Mouse (Mus musculus): ENCODE data around the gene Pcnx.

Gene Pcnx

DNA sequence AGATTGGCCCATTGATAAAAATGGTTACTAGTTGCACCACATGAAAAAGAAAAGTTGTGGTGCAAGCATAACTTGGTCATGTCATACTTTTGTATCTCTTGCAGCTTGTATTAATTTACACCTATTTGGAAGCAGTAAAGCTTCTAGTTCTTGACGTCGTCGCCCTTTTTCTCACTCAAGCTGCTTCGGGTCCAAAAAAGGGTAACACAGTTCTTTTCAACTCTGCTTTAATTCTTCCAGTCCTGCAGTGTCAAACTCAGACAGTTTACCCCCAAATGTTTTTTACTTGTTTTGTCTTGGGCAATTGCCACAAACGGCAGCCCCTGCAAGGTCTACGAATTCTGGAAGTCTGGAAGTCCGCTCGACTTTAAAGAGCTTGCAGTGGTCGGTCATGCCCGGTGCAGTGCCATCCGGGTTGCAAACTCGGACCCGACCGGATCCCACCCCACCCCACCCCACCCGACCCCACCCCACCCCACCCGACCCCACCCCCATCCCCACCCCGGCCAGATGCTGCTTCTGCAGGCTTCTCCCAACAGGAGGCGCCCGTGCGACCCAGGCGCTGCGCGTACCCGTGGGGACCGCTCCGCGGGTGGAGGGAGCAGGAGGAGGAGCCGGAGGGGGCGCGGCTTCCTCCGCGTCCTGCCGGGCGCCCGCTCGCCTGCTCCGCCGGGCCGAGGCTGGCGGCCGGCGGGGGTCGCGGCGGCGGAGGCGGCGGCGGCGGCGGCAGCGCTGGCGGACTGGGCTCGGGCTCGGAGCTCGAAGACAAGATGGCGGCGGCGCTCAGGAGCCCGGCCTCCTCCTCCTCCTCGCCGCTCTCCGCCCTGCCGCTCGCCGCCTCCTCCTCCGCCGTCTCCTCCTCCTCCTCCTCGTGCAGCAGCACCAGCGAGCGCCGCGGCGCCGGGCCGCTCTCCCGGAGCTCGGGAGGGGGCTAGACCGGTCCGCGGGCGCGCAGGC is at the start of gene Pcnx:
Gene Pcnx (plus strand): TSS at position 673 of the 957 bp plus-strand sequence.
- peak; percentile 85 to 89 for DNase-seq (ENCODE audit: low spot score in 2 of 2)

DNA sequence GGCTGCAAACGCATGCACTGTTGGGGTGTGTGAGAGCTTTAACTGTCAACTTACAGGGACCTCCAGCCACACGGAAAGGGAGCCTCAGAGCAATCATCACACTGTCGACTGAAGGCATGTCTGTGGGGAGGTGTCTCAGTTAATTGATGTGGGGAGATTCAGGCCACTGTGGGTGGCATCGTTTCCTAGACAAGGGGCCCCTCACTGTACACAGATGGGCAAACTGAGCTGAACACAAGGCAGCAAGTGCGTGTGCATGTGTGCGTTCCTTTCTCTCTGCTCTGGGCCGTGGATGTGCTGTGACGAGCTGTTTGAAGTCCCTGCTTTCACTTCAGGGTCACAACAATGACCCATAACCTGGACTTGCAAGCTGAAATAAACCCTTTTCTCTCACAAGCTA is 49.4 kb upstream of the Pcnx start:
- no peak for DNase-seq (ENCODE audit: low spot score in 2 of 2)

DNA sequence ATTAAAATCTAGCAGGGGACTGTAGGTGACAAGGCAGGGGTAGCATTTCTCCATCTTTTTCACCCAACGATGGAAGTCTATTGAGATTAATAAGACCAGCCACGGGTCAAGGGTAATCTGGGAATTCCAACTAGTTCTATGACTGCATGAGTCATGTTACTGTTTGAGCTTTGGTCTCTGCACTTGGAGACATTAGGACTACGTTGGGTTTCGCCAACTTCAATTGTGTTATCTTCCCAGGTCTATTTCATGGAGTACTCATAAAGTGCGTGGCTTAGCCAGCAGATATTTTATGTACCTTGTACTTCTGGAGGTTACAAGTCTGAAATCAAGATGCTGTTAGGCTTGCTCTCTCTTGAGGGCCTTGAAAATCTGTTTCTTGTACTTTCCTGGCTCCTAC is 45.1 kb upstream of the Pcnx start:
- DNase-seq (ENCODE audit: low spot score in 2 of 2): no peak

DNA sequence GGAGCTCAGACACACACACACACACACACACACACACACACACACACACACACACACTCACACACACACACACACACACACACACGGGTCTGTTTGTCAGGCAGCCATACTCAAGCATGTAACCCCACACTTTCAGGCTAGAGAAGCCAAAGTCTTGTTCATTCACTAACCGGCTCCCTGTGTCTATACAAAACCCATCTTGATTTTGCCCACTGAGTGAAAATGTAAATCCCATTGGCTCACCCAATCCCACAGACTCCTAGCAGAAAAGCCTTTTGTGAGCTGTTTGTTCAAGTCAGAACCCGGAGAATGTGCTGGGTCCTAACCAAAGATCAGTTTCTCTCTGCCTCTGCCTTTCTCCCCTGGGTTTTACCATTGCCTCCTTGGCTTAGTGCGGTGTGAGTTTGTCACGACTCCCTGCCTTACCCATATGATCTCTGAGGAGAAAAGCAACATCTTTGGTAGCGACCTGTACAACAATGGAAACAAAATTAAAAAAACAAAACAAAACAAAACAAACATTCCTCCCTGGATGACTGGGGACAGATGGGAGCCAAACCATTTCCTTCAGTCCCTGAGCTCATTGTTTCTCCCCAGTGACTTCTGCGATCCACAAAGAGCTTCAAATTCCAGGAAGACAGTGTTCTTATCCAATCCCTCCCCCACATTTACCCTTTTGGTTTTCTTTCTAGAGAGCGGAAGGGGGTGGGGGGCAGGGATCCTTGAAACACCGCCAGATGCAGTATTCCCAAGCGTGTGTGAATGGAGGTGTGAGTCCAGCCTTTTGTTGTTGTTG is 43.3 kb upstream of the Pcnx start:
- peak; percentile 25 to 53 for DNase-seq (ENCODE audit: low spot score in 2 of 2)

DNA sequence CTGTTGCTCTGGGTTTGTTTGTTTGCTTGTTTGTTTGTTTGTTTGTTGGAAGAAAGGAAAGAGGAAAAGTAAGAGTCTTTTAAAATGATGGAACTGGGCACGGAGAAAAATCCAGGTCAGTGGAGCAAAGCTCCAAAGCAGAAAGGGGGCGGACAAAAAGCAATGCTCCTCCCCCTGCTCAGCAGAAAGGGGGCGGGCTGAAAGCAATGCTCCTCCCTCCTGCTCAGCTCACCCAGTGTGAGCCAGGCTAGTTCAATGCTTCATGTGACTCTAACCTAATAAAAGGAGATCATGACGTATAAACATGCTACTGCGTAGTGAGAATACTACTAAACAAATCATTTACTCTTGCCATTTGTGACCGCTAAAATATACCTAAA is 42.7 kb upstream of the Pcnx start:
- no peak for DNase-seq (ENCODE audit: low spot score in 2 of 2)

DNA sequence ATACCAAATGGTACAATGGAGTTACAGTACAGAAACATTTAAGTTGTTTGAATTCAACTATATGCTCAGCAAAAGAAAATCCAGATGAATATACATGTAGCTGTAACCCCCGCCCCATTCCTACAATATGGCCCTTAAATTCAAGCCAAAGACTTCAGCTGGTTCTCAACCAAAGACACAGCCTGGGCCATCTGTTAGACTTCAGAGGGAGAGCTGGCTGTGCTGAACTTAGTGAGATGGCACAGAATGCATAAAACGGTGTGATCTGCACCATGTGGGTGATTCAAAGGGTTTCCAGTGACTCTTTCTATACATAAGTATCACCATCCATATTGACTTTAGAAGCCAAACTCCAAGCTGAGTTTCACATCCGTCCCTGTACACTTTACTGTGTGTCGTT is 39.1 kb upstream of the Pcnx start:
- no peak for DNase-seq (ENCODE audit: low spot score in 2 of 2)

DNA sequence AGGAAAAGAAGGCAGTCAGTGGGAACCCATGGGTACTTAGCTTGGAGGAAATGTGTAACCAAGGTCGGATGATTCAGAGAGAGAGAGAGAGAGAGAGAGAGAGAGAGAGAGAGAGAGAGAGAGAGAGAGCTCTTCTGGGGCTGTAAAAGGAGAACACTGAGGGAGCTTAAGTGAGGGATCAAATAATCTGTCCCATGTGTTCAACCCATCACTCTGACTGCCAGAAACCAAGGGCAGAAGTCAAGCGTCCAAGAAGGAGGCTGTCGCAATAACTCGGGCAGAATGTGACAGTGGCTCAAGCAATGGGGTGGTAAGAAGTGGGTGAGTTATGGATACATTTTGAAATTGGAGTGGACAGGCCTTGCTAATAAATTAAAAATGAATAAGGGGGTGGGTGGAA is 37.6 kb upstream of the Pcnx start:
- DNase-seq (ENCODE audit: low spot score in 2 of 2): no peak

DNA sequence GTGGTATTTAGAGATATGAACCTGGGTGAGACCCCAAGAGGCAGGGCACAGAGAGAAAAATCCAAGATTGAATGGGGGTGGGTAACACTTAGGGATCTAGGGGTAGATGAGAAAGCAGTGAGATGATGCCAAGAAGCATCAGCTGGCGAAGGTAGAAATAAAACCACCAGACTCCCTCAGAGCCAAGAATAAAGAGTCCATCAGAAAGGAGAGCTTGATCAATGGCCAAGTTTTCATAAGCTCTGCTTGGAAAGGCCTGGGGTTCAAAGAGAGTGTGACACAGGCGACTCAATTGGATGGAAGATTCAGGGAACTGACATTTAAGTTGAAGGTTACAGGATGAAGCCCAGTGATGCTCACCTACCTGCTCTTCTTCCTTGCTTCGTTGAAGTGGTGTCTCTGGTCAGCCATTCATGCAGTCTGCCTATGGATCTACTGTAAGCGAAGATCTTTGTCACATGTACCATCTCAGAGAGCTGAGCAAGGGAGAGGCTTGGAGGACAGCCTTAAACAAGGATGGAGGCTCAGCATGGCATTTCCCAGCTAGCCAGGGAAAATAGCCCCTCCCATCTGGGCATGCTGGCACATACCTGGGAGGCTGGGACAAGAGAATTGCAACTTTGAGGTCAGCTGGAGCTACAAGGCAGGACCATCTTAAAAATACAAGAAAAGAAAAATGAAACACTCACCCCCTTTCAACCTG is 36.9 kb upstream of the Pcnx start:
- DNase-seq (ENCODE audit: low spot score in 2 of 2): no peak

DNA sequence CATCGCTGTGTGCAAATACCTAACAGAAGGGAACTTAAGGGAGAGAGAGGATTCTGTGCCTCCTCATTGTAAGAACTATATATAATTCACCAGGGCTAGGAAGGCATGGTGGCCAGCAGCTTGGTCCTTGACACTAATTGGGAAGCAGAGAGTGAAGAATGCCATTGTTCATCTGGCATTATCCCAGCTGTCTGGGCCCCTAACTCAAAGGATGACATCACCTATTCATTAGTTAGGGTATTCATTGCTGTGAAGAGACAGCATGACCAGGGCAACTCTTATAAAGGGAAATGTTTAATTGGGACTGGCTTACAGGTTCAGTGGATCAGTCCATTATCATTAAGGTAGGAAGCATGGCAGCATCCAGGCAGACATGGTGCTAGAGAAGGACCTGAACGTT is 31.5 kb upstream of the Pcnx start:
- no peak for DNase-seq (ENCODE audit: low spot score in 2 of 2)

DNA sequence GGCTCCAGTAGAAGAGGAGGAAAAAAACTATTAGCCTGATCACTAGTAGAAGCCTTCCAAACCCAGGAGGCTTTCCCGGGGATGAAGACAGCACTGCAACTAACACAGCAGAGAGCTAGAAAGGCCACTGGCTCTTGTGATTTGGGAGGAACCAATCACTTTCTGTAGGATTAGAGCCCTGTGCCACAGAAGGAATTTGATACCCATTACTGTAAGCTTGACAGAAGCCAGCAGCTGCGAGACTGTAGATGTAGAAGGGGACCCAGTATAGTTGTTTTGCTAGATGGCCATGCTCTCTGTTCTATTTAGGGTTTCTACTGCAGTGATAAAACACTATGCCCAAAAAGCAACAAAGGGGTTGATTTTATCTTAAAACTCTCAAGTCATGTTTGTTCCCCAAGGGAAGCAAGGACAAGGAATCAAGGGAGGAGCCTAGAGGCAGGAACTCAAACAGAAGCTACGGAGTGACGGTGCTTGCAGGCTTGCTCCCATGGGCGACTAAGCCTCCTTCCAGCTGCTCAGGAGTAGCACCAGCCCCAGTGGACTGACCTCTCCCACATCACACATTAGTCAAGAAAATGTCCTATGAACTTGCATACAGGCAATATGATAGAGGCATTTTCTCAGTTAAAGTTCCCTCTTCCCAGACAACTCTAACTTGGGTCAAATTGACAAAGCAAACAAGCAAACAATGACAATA is 27.6 kb upstream of the Pcnx start:
- no peak for DNase-seq (ENCODE audit: low spot score in 2 of 2)

DNA sequence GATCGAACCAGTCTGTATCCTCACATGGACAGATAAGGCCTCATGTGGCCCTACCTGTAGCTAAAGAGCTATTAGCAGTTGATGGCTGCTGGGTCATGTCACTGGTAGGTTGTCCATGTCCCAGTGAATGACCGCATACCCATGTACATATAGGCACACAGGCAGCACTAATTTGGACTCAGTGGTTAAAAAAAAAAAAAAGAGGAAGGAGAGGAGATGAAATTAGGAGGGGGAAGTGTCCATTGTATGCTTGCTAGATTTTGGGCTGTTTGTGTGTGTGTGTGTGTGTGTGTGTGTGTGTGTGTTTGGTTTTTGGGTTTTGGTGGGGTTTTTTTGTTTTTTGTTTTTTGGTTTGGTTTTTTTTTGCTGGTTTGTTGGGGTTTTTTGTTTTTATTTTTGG is 26.7 kb upstream of the Pcnx start:
- DNase-seq (ENCODE audit: low spot score in 2 of 2): no peak

DNA sequence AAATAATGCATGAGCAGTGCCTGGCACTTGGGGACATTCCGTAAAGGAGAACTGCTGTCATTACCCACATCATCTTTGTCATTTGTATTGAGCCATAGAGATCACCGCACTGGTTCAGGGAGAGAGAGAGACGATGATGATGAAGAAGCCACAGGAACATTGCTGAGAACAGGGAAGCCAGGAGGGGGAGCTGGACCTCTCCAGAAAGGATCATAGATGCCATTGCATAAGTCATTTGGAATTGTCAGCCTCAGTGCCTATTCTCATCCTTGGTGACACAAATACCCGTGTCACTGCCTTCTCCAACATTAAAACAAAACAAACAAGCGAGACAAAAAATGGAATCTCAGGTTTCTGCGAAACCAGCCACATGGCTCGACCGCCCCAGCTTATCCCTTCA is 23.7 kb upstream of the Pcnx start:
- no peak for DNase-seq (ENCODE audit: low spot score in 2 of 2)

DNA sequence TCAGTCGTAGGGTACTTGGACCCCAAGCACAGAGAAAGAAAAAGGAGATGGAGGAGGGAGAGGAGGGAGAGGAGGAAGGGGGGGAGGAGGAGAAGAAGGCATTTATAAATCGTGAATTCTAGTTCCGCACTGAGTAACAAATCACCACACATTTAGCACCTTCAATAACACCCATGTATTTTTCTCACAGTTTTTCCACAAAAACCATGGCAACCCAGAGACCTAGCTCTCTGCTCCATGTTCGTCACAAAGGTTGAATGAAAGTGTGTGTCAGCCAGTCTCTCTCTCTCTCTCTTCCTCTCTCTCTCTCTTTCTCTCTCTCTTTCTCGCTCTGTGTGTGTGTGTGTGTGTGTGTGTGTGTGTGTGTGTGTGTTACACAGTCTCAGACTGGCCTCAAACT is 22.4 kb upstream of the Pcnx start:
- DNase-seq (ENCODE audit: low spot score in 2 of 2): no peak

DNA sequence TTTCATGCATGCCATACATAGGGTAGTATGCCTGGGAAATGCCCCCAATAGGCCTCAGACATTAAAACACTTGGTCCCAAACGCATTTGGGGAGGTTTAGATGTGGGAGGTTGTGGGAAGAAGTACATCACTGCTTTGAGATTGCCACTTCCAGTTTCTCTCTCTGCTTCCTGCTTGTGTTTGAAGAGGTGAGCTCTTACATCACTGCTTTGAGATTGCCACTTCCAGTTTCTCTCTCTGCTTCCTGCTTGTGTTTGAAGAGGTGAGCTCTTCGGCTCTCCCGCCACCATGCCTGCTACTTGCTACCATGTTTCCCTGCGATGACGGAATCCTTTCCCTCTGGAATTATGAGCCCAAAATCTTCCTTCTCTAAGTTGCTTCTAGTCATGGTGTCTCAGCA is 20.2 kb upstream of the Pcnx start:
- DNase-seq (ENCODE audit: low spot score in 2 of 2): no peak

DNA sequence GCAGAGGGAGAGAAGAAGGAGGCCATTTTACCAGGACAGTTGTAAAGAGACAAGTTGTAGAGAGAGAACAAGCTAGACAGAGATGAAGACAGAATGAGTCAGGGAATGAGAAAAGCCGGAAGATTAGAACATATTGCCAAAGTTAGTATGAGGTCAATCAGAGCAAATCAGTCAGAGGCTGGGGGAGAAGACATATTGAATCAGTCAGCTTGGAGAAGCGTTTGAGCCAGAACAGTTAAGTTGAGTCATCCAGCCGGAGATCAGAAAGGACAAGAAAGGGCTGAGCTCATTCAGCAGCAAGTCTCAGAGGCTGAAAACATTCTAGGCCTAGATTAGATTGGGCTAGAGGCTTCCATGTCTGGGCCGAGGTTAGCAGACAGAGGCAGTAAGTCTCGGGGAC is 18.8 kb upstream of the Pcnx start:
- DNase-seq (ENCODE audit: low spot score in 2 of 2): no peak

DNA sequence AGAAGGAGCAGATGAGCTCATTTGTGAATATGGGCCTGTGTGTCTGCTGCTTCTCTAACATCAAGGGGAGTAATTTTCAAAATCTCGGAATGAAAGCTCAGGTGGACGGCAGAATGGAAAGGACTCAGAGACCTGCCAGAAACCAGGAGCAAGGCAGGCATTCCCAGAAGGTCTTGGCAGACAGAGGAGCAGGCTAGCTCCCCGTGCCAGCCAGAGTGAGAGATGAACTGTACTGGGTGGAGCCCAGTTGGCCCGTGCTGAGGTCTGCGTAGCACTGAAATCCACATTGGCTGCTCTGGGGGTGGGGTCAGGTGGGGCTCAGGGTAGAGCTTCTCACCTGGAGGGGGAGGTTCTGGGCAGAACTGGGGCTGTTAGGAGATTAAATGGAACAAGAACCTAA is 16.3 kb upstream of the Pcnx start:
- DNase-seq (ENCODE audit: low spot score in 2 of 2): peak in 1 of 2 experiments; percentile 29

DNA sequence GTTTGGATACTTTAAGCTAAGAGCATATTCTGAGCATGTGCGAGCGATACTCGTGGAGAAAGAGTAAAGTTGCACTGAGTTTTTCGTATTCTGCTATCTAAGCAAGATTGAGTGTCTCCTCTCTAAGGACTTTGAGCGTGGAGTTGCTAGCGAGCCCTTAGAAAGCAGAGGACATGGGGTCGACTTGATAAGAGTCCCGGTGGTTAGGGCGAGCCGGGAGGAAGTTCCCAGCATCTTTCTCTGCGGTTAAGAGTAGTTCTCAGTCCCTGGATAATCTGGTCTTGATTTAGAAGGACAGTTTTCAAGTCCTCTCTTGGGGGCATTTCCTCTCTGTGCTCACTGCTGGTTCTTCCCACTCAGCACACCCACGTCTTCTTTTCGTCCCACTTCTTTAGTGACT is 15.3 kb upstream of the Pcnx start:
- DNase-seq (ENCODE audit: low spot score in 2 of 2): no peak

DNA sequence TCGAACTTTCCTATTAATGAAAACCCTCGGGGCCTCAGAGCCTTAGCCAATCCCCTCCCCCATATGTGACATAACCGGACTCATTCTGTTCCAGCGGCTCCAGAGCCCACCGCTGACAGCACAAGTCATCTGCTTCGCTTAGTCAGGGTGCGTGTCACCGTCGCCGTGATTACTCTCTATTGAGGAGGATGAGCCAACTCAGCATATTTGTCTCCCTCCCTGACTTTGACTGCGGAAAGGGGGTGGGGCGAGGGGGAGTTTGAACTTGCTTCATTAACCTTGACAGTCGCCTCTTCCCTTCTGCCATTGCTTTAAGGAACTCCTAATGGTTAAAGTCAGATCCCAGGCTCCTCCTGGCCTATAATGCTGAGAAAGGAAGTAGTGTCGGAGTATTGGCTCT is 14.8 kb upstream of the Pcnx start:
- no peak for DNase-seq (ENCODE audit: low spot score in 2 of 2)

DNA sequence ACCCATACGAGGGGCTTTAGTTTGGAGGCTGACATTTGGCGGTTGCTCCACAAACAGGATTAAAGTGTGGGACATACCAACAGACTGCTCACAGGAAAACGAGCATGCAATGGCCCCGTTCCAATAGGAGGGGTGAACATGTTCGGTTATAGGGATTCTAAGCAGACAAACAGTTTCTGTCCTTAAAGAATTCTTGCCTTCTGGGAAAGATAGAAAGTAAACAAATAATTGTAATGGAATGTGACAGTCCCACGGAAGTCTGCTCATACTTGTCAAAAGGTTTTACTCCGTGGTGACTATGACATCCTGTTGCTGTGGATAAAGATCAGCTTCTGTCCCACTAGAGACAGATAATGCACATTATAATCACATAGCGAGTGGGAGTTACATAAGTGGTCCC is 10.2 kb upstream of the Pcnx start:
- no peak for DNase-seq (ENCODE audit: low spot score in 2 of 2)

DNA sequence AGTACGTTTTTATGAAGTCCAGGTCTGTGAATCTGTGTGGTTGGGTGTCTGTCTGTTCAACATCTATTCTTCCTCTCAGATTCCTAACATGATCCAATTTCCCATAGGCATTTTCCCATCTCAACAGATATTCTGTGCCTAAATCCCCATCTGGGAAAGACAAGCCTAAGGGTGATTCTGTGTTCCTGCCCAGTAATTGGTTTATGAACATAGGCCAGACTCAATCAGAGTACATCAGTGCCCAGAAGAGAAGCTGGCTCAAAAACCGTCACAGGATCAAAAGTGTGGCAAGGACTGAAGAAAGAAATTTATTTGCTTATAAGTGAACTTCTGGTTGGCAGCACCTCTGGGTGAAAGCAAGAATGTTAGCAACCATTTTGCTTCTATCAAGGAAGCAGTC is 7.3 kb upstream of the Pcnx start:
- no peak for DNase-seq (ENCODE audit: low spot score in 2 of 2)

DNA sequence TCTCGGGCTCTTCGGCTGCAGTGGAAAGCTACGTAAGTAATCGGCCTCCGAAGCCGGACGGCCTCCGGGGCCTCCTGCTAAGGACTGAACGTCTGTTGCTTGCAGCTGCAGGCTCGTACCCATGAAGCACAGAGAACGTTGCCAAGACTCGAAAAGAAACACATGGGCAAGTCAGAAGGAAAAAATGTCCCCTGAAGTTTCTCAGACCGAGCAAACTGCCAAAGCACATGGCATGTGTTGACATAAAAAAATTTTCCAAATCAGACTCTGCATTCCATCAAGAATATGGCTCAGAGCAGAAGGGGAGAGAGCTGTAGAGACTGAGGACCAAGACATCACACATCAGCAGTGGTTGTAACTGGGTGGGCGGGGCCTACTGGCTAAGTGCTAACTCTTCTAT is 6.8 kb upstream of the Pcnx start:
- peak; percentile 69 to 77 for DNase-seq (ENCODE audit: low spot score in 2 of 2)

DNA sequence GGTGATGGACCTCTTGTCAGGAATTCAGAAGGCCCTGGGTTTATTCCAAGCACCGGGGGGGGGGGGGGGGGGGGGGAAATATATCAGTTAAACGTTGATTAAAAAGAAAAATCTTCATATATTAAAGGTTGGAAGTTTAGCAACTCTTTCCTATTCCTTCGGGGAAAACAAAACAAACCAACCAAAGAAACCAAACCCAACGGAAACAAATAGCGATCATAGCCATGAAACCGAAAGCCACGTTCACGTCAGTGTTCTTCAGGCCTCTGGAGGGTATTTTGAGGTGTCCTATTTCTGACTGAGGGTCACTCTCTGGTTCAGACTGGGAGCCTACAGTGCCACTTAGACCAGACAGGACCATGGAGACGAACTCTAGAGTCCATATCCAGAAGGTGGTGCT is 6.3 kb upstream of the Pcnx start:
- no peak for DNase-seq (ENCODE audit: low spot score in 2 of 2)

All from heart, adult 9 months (tissue).